Mouse (Mus musculus) CD4-positive, CD25-positive, alpha-beta regulatory T cell, adult 2 months (primary cell): ENCODE results near the gene Prdm16.
A peak's percentile ranks its signal among the peaks of the same experiment; 100 is the strongest.

Source experiments
- DNase-seq: peaks from one replicate; pipeline ENCODE4 v3.0.0-alpha.2; 2012; ENCODE audit warnings: low read depth, low spot score

Prdm16 gene

DNA sequence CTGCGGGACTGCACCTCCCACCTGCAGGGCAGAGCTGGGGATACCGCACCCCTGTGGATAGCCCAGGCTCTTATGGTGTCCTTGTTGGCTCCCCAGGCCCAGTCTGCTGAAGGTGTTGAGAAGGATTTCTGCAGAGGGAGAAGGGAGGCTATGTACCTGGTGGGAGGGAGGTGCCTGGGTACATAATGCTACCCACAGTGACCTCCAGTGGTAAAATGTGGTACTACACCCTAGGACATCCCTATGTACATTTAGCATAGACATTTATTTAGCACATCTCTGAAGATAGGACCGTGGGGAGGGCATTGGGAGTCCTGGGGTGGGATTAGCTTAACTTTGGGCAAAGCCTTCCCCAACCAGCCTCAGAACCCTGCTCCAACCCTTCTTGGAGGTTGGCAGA is 363.7 kb downstream of the Prdm16 start:
- peak; percentile 51 for DNase-seq

DNA sequence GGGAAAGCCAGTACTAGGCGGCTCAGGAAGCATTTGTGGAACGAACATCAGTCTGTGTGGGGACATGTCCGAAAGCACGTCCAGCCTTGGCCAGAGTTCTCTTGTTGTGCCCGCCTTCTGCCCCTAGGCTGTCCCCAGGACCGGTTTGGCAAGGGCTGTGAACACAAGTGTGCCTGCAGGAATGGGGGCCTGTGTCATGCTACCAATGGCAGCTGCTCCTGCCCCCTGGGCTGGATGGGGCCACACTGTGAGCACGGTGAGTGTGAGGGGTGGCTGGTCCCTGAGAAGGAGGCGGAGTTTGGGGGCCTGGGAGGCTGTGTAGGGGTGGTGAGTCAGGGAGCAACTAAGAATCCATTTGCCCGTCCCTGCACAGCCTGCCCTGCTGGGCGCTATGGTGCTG is 367.2 kb downstream of the Prdm16 start:
- DNase-seq, result no peak

DNA sequence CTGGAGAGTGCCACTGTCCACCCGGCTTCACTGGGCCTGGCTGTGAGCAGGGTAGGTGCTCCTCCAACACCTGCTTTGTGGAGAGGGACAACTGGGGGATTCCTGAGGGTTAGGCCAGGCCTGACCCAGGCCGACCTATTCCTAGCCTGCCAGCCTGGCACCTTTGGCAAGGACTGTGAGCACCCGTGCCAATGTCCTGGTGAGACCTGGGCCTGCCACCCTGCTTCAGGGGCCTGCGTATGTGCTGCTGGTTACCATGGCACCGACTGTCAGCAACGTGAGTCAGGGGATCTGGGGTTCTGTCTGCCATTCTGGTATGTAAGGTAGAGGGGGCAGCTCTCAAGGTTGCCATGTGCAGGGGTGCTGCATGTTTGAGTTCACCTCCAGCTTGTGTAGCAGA is 369.2 kb downstream of the Prdm16 start:
- no peak for DNase-seq
